Mouse (Mus musculus) liver, embryonic 15.5 days (tissue): ENCODE measurements around the gene Shisal2a. TPM values are rescaled to one million over a fixed set of nuclear protein-coding genes. Genes with fewer than 3 reads are reported as not detected.

Experiments used
- ATAC-seq: fragments of 200-750 bp; cut with Nextera tagmentation; 2 replicates; pipeline ENCODE4 v1.8.0; 2017; ENCODE audit warnings: moderate number of reproducible peaks, mild to moderate bottlenecking, moderate library complexity; ENCODE audit not compliant: insufficient read depth
- H3K27ac ChIP-seq: fragments of 300-500 bp; sonication (generic); replicated peaks from 2 replicates; pipeline ENCODE4 v1.5.1; 2015; ENCODE audit warnings: mild to moderate bottlenecking, inconsistent platforms
- H3K27me3 ChIP-seq: fragments of 300-500 bp; sonication (generic); 2 replicates; pipeline ENCODE4 v1.6.1; 2015; ENCODE audit warnings: mild to moderate bottlenecking, inconsistent platforms
- H3K36me3 ChIP-seq: fragments of 300-500 bp; sonication (generic); replicated peaks from 2 replicates; pipeline ENCODE4 v1.6.1; 2015; ENCODE audit warnings: moderate library complexity, mild to moderate bottlenecking, inconsistent platforms
- H3K4me1 ChIP-seq: fragments of 300-500 bp; sonication (generic); replicated peaks from 2 replicates; pipeline ENCODE4 v1.6.1; 2015; ENCODE audit warnings: inconsistent platforms
- H3K4me2 ChIP-seq: fragments of 300-500 bp; sonication (generic); 2 replicates; pipeline ENCODE4 v1.6.1; 2015; ENCODE audit warnings: moderate library complexity, mild to moderate bottlenecking, inconsistent platforms
- H3K4me3 ChIP-seq: fragments of 300-500 bp; sonication (generic); replicated peaks from 2 replicates; pipeline ENCODE4 v1.5.1; 2015; ENCODE audit warnings: mild to moderate bottlenecking, inconsistent platforms
- H3K9ac ChIP-seq: fragments of 300-500 bp; sonication (generic); 2 replicates; pipeline ENCODE4 v1.6.1; 2015; ENCODE audit warnings: moderate library complexity, mild to moderate bottlenecking, inconsistent platforms
- H3K9me3 ChIP-seq: fragments of 300-500 bp; sonication (generic); replicated peaks from 2 replicates; pipeline ENCODE4 v1.6.1; 2016; ENCODE audit warnings: inconsistent platforms
- WGBS: fragments of 180-500 bp; shearing (Covaris S2); methylation state at CpG from one replicate; pipeline ENCODE4 v1.1.7; 2015; ENCODE audit warnings: mixed read lengths; ENCODE audit not compliant: insufficient replicate concordance; 5-methylcytosine and 5-hydroxymethylcytosine counted together
- polyA plus RNA-seq: library from polyadenylated mRNA; unstranded; fragments of >200 nt; fragmentation: Nextera tagmentation; extraction: Ambion mirVana; gene quantifications from 2 replicates; pipeline ENCODE4 v1.2.1, GENCODE M21; 2015

The Shisal2a gene
- polyA plus RNA-seq, 1 experiment from 2014 or later, result 0.26 TPM

DNA sequence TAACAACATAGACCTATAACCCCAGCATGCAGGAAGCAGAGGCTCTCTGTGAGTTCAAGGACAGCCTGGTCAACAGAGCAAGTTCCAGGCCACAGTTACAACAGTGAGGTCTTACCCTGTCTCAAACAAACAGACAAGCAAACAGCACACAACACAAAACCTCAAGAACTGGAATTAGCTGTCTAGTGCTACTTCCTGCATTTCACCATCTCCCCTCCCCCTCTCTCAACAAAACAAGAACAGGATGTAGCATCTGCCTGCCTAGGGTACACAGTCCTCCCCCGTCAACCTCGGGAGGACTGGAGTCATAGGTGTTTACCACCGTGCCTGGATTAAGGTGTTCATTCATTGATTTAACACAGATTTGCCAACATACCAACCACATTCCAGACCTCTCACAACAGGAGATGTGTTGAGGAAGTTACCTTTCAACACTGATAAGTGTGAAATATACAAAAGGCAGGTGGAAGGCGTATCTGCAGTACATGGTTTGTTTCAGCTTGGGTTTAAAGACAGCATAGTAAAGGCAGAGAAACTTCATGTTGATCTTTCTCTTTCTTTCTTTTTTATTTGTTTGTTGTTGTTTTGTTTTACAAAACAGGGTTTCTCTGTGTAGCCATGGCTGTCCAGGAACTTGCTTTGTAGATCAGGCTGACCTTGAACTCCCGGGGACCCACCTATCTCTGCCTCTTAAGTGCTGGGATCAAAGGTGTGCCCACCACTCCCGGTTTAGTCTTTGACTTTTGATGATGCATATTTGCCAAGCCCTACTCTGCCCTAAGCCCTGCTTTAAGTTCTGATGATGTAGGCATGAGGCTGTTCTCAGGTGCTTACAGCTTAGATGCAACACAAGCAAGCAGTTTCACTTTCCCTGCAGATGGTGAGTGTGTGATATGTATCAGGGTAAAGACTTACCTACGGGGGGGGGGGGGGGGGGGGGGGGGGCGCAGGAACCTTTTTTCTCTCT is 64.2 kb downstream of the Shisal2a start:
- peak; percentile 60 for ATAC-seq

More for the DNA sequence above, 64.2 kb downstream of the Shisal2a start:
- no peaks in the 10 kb centered on the region for H3K36me3 ChIP-seq
- no peaks in the 10 kb centered on the region for H3K9me3 ChIP-seq
- no peak overlapping the region for H3K4me3 ChIP-seq
- no peak overlapping the region for H3K9ac ChIP-seq
- H3K4me2 ChIP-seq, result no peak overlapping the region
- H3K27ac ChIP-seq, result peak overlapping the region; percentile 62
- H3K4me1 ChIP-seq, result peaks cover 20% of the 10 kb centered on the region
- H3K27me3 ChIP-seq, result no peaks in the 10 kb centered on the region
- 35% methylated on average over 8 of the region's 8 CpGs for whole genome bisulfite sequencing

Other genes starting within 250 kb of the Shisal2a start
- 349 and 376 TPM in 2 replicates for gene Scp2, start 238.4 kb downstream of the Shisal2a start, polyA plus RNA-seq
- gene Echdc2, start 217.9 kb downstream of the Shisal2a start, polyA plus RNA-seq, result 15.4 and 18.6 TPM in 2 replicates
- 0.21 and 0.35 TPM in 2 replicates for gene Zyg11a, start 165.3 kb downstream of the Shisal2a start, polyA plus RNA-seq
- gene Zyg11b, start 82.3 kb downstream of the Shisal2a start, polyA plus RNA-seq, result 2.3 and 2.4 TPM in 2 replicates
- 21.9 and 24.6 TPM in 2 replicates for gene Coa7, start 55.2 kb downstream of the Shisal2a start, polyA plus RNA-seq
- gene Gpx7, start 23.6 kb upstream of the Shisal2a start, polyA plus RNA-seq, result 9.7 and 10.1 TPM in 2 replicates
- 16.4 and 17.6 TPM in 2 replicates for gene Tut4, start 76.1 kb upstream of the Shisal2a start, polyA plus RNA-seq
- gene Prpf38a, start 196.0 kb upstream of the Shisal2a start, polyA plus RNA-seq, result 36.2 and 39.4 TPM in 2 replicates
- 18.0 and 20.1 TPM in 2 replicates for gene Orc1, start 196.1 kb upstream of the Shisal2a start, polyA plus RNA-seq
- gene Cc2d1b, start 236.6 kb upstream of the Shisal2a start, polyA plus RNA-seq, result 9.0 and 9.1 TPM in 2 replicates